Mouse (Mus musculus): ENCODE results near the gene Copb1. TPM values are rescaled to one million over a fixed set of nuclear protein-coding genes. Genes with fewer than 3 reads are reported as not detected.

The Copb1 gene
- polyA plus RNA-seq, 1 experiment, result 42.1 TPM

GRCm38 (mm10) chr7:114176588-114176987 is 77.9 kb downstream of the Copb1 start:
- WGBS, result 62% methylated on average over 2 of the region's 2 CpGs
- no peak overlapping the region for H3K27ac ChIP-seq (ENCODE audit: control insufficient read depth, insufficient read depth, low read length)
- TF ChIP-seq POLR2A (IDR thresholded peaks at IDR 0.05; ENCODE audit: control insufficient read depth, extremely low read depth, insufficient read depth, low read length, poor library complexity) (no peak), CTCF (IDR thresholded peaks at IDR 0.05; ENCODE audit: borderline replicate concordance, control insufficient read depth, extremely low read depth, insufficient read depth, low read length, poor library complexity) (no peak)
- H3K36me3 ChIP-seq (ENCODE audit: control insufficient read depth, insufficient read depth, low read length), result no peaks in the 10 kb centered on the region
- no peak overlapping the region for H3K4me3 ChIP-seq (ENCODE audit: control insufficient read depth, insufficient read depth, low read length)
- no peak for DNase-seq
- peaks cover 11% of the 10 kb centered on the region for H3K4me1 ChIP-seq (replicated peaks; ENCODE audit: control insufficient read depth, insufficient read depth, low read length)
- H3K27me3 ChIP-seq (ENCODE audit: control insufficient read depth, insufficient read depth, low read length), result no peaks in the 10 kb centered on the region

GRCm38 (mm10) chr7:114171354-114172097 is 83.0 kb downstream of the Copb1 start:
- 8% methylated on average over 8 of the region's 8 CpGs for WGBS
- Histone ChIP-seq H3K27ac (ENCODE audit: control insufficient read depth, insufficient read depth, low read length) (peak overlapping the region; percentile 72), H3K4me3 (ENCODE audit: control insufficient read depth, insufficient read depth, low read length) (no peak overlapping the region), H3K4me1 (replicated peaks; ENCODE audit: control insufficient read depth, insufficient read depth, low read length) (peaks cover 16% of the 10 kb centered on the region), H3K36me3 (ENCODE audit: control insufficient read depth, insufficient read depth, low read length) (no peaks in the 10 kb centered on the region), H3K27me3 (ENCODE audit: control insufficient read depth, insufficient read depth, low read length) (no peaks in the 10 kb centered on the region)
- peak; percentile 59 for DNase-seq
- TF ChIP-seq CTCF (IDR thresholded peaks at IDR 0.05; ENCODE audit: borderline replicate concordance, control insufficient read depth, extremely low read depth, insufficient read depth, low read length, poor library complexity), result no peak
- TF ChIP-seq POLR2A (IDR thresholded peaks at IDR 0.05; ENCODE audit: control insufficient read depth, extremely low read depth, insufficient read depth, low read length, poor library complexity), result no peak

- no peak overlapping the region for H3K4me3 ChIP-seq (ENCODE audit: control insufficient read depth, insufficient read depth, low read length)
- DNase-seq, result no peak
- no peaks in the 10 kb centered on the region for H3K27me3 ChIP-seq (ENCODE audit: control insufficient read depth, insufficient read depth, low read length)
- peaks cover 16% of the 10 kb centered on the region for H3K4me1 ChIP-seq (replicated peaks; ENCODE audit: control insufficient read depth, insufficient read depth, low read length)
- H3K27ac ChIP-seq (ENCODE audit: control insufficient read depth, insufficient read depth, low read length), result no peak overlapping the region
- no peak for TF ChIP-seq CTCF (IDR thresholded peaks at IDR 0.05; ENCODE audit: borderline replicate concordance, control insufficient read depth, extremely low read depth, insufficient read depth, low read length, poor library complexity)
- TF ChIP-seq POLR2A (IDR thresholded peaks at IDR 0.05; ENCODE audit: control insufficient read depth, extremely low read depth, insufficient read depth, low read length, poor library complexity), result no peak
- no peaks in the 10 kb centered on the region for H3K36me3 ChIP-seq (ENCODE audit: control insufficient read depth, insufficient read depth, low read length)
- 97% methylated on average over 4 of the region's 4 CpGs for WGBS
These were observed 84.5 kb downstream of the Copb1 start for GRCm38 (mm10) chr7:114169996-114170395.

GRCm38 (mm10) chr7:114169381-114169780 is 85.1 kb downstream of the Copb1 start:
- Histone ChIP-seq H3K36me3 (ENCODE audit: control insufficient read depth, insufficient read depth, low read length) (no peaks in the 10 kb centered on the region), H3K4me1 (replicated peaks; ENCODE audit: control insufficient read depth, insufficient read depth, low read length) (peaks cover 16% of the 10 kb centered on the region), H3K4me3 (ENCODE audit: control insufficient read depth, insufficient read depth, low read length) (no peak overlapping the region), H3K27me3 (ENCODE audit: control insufficient read depth, insufficient read depth, low read length) (no peaks in the 10 kb centered on the region), H3K27ac (ENCODE audit: control insufficient read depth, insufficient read depth, low read length) (no peak overlapping the region)
- 63% methylated on average over 2 of the region's 2 CpGs for WGBS
- TF ChIP-seq POLR2A (IDR thresholded peaks at IDR 0.05; ENCODE audit: control insufficient read depth, extremely low read depth, insufficient read depth, low read length, poor library complexity) (no peak), CTCF (IDR thresholded peaks at IDR 0.05; ENCODE audit: borderline replicate concordance, control insufficient read depth, extremely low read depth, insufficient read depth, low read length, poor library complexity) (no peak)
- no peak for DNase-seq

Other genes starting within 250 kb of the Copb1 start
- 27.4 and 37.2 TPM in 2 replicates for gene Rras2, start 136.9 kb downstream of the Copb1 start, polyA plus RNA-seq (2012; rRNA removed)
- gene Psma1, start 21.4 kb upstream of the Copb1 start, polyA plus RNA-seq (2012; rRNA removed), result 112 and 133 TPM in 2 replicates
- 12.0 and 15.2 TPM in 2 replicates for gene Pde3b, start 160.6 kb upstream of the Copb1 start, polyA plus RNA-seq (2012; rRNA removed)

Data from thymus, adult 2 months (tissue).